ENCODE assay signal across 14 mouse cellular contexts in genomic region chr17:24697985-24698384, GRCm38 (mm10). TPM values are rescaled to one million over a fixed set of nuclear protein-coding genes. Genes with fewer than 3 reads are reported as not detected.
DNase-seq lines count a peak whose midpoint lies in the region; ATAC-seq and TF ChIP-seq lines count a peak whose summit lies in the region.
"Had no signal": no experiment of that assay in that cellular context is flagged by ENCODE, and none has a peak within 500 bp of the region (broad histone marks: within the 10 kb centered on the region; RNA-seq: fewer than 3 reads in every experiment).

No protein-coding gene starts in this region.

- H3K9me3 ChIP-seq in ES-Bruce4 (replicated peaks; ENCODE audit: control insufficient read depth, insufficient read depth, low read length, poor library complexity, severe bottlenecking): no peaks in the 10 kb centered on the region
- H3K9me3 ChIP-seq in limb, embryonic 13.5 days: no peaks in the 10 kb centered on the region
- H3K9me3 ChIP-seq: forebrain, embryonic 12.5 days had no signal

- no peak for TF ChIP-seq CTCF in ES-Bruce4 (IDR thresholded peaks at IDR 0.05; ENCODE audit: low read depth, low read length)

- no peaks in the 10 kb centered on the region for H3K27me3 ChIP-seq in ES-Bruce4 (ENCODE audit: control insufficient read depth, insufficient read depth, low read length, poor library complexity, severe bottlenecking)
- H3K27me3 ChIP-seq in limb, embryonic 13.5 days: no peaks in the 10 kb centered on the region
- H3K27me3 ChIP-seq: forebrain, embryonic 12.5 days had no signal

- H3K27ac ChIP-seq in ES-Bruce4 (ENCODE audit: insufficient read depth, low read length): peak overlapping the region; percentile 85
- no peak overlapping the region for H3K27ac ChIP-seq in limb, embryonic 13.5 days
- H3K27ac ChIP-seq: forebrain, embryonic 12.5 days had no signal

- peak; percentile 46 for DNase-seq in kidney, postnatal 10 days
- no peak for DNase-seq in kidney, adult 18-20 months
- DNase-seq in NIH3T3 (ENCODE audit: low read depth): peak; percentile 60
- DNase-seq in spleen, postnatal 10 days (ENCODE audit: low spot score in 2 of 2): no peak
- DNase-seq in gastrocnemius, adult 8-10 months (ENCODE audit: low spot score in 2 of 2): no peak
- DNase-seq: adrenal gland, postnatal 25 days; cerebellum, adult 9-10 months; lung, postnatal 36 days; spleen, adult 18-20 months had no signal

- ATAC-seq in limb, embryonic 13.5 days (ENCODE audit: low FRiP score, low read depth): no peak

- H3K9ac ChIP-seq in ES-Bruce4 (ENCODE audit: low read depth, poor library complexity, severe bottlenecking): no peak overlapping the region
- H3K9ac ChIP-seq in limb, embryonic 13.5 days: peak overlapping the region; percentile 5; the same call in 1 of the 2 replicates
- H3K9ac ChIP-seq: forebrain, embryonic 12.5 days had no signal

- no peak for TF ChIP-seq POLR2A in ES-Bruce4 (IDR thresholded peaks at IDR 0.05; ENCODE audit: insufficient read depth, low read length)

- no peak overlapping the region for H3K4me2 ChIP-seq in limb, embryonic 13.5 days (replicated peaks)

- peak overlapping the region; percentile 0; the same call in 1 of the 2 replicates for H3K4me3 ChIP-seq in ES-Bruce4 (ENCODE audit: low read depth, low read length)
- no peak overlapping the region for H3K4me3 ChIP-seq in limb, embryonic 13.5 days
- H3K4me3 ChIP-seq: forebrain, embryonic 12.5 days had no signal

- peaks cover 15% of the 10 kb centered on the region for H3K36me3 ChIP-seq in ES-Bruce4 (ENCODE audit: control insufficient read depth, insufficient read depth, low read length, poor library complexity, severe bottlenecking)
- peaks cover 43% of the 10 kb centered on the region for H3K36me3 ChIP-seq in limb, embryonic 13.5 days

- H3K4me1 ChIP-seq in ES-Bruce4 (ENCODE audit: control insufficient read depth, insufficient read depth, low read length): peaks cover 6% of the 10 kb centered on the region
- peaks cover 31% of the 10 kb centered on the region for H3K4me1 ChIP-seq in limb, embryonic 13.5 days

- peak; percentile 72 for TF ChIP-seq EP300 in ES-Bruce4 (IDR thresholded peaks at IDR 0.05; ENCODE audit: insufficient read depth, low read depth, low read length)

- WGBS in limb, embryonic 13.5 days: 20% methylated on average over 5 of the region's 5 CpGs

RNA-seq across cellular contexts. Expression of gene Noxo1, which starts 2.0 kb away (rescaled TPM):
- 1.2 and 2.3 TPM in 2 replicates for polyA plus RNA-seq in ES-Bruce4 (2011; ENCODE audit: insufficient read depth, insufficient read length, low read depth, missing spikeins)
- polyA plus RNA-seq in limb, embryonic 13.5 days (2015; fragmentation: Nextera tagmentation; extraction: Ambion mirVana): 2.5 and 3.1 TPM in 2 replicates
- total RNA-seq in gastrocnemius, adult 8-10 months (2022): under 1 TPM; 0.22 to 0.70 (median 0.42) TPM

RNA-seq across cellular contexts. Expression of gene Gfer, which starts 2.0 kb away (rescaled TPM):
- 79.6 and 84.0 TPM in 2 replicates for polyA plus RNA-seq in ES-Bruce4 (2011; ENCODE audit: insufficient read depth, insufficient read length, low read depth, missing spikeins)
- polyA plus RNA-seq in limb, embryonic 13.5 days (2015; fragmentation: Nextera tagmentation; extraction: Ambion mirVana): 46.6 and 48.1 TPM in 2 replicates
- total RNA-seq in gastrocnemius, adult 8-10 months (2022): 10 to 100 TPM; 38.2 to 54.4 (median 44.7) TPM

RNA-seq across cellular contexts. Expression of gene Syngr3, which starts 8.2 kb away (rescaled TPM):
- polyA plus RNA-seq in ES-Bruce4 (2011; ENCODE audit: insufficient read depth, insufficient read length, low read depth, missing spikeins): 8.1 and 8.9 TPM in 2 replicates
- polyA plus RNA-seq in limb, embryonic 13.5 days (2015; fragmentation: Nextera tagmentation; extraction: Ambion mirVana): 7.8 and 8.4 TPM in 2 replicates
- under 1 TPM in 1 of 4 experiments, not detected in 3; 0.17 TPM for total RNA-seq in gastrocnemius, adult 8-10 months (2022)

RNA-seq across cellular contexts. Expression of gene Tbl3, which starts 9.5 kb away (rescaled TPM):
- 43.3 and 44.4 TPM in 2 replicates for polyA plus RNA-seq in ES-Bruce4 (2011; ENCODE audit: insufficient read depth, insufficient read length, low read depth, missing spikeins)
- 79.8 and 84.6 TPM in 2 replicates for polyA plus RNA-seq in limb, embryonic 13.5 days (2015; fragmentation: Nextera tagmentation; extraction: Ambion mirVana)
- total RNA-seq in gastrocnemius, adult 8-10 months (2022): 10 to 100 TPM; 15.9 to 18.6 (median 17.1) TPM

RNA-seq across cellular contexts. Expression of gene Rnf151, which starts 19.9 kb away (rescaled TPM):
- not detected in 2 replicates for polyA plus RNA-seq in ES-Bruce4 (2011; ENCODE audit: insufficient read depth, insufficient read length, low read depth, missing spikeins)
- polyA plus RNA-seq in limb, embryonic 13.5 days (2015; fragmentation: Nextera tagmentation; extraction: Ambion mirVana): not detected in 2 replicates
- total RNA-seq in gastrocnemius, adult 8-10 months (2022): not detected
- total RNA-seq: hematopoietic stem cell, adult 5-6 weeks; left cerebral cortex, postnatal 14 days had no signal
- polyA plus RNA-seq: forebrain, embryonic 12.5 days had no signal

Comparison
In these comparisons a context has a peak if more than half of its experiments do, and no peak if none do; other contexts are left out.
1. DNase-seq: peak in kidney, postnatal 10 days (single experiment) and NIH3T3 (single experiment); none in kidney, adult 18-20 months (single experiment), spleen, postnatal 10 days (0 of 2) and gastrocnemius, adult 8-10 months (0 of 2).